Mouse (Mus musculus) heart, embryonic 13.5 days (tissue): ENCODE results near the gene Trim2. TPM values are rescaled to one million over a fixed set of nuclear protein-coding genes. Genes with fewer than 3 reads are reported as not detected.

Experiments used
- ATAC-seq: fragments of 200-750 bp; cut with Nextera tagmentation; 2 replicates; pipeline ENCODE4 v1.8.0; 2017; ENCODE audit warnings: moderate TSS enrichment; ENCODE audit not compliant: insufficient number of reproducible peaks, low FRiP score, low TSS enrichment; ENCODE audit errors: extremely low read depth
- H3K27ac ChIP-seq: fragments of 300-500 bp; sonication (generic); replicated peaks from 2 replicates; pipeline ENCODE4 v1.5.1; 2015; ENCODE audit warnings: moderate library complexity, mild to moderate bottlenecking, inconsistent platforms
- H3K27me3 ChIP-seq: fragments of 300-500 bp; sonication (generic); replicated peaks from 2 replicates; pipeline ENCODE4 v1.6.1; 2015; ENCODE audit warnings: mild to moderate bottlenecking, inconsistent platforms
- H3K36me3 ChIP-seq: fragments of 300-500 bp; sonication (generic); 2 replicates; pipeline ENCODE4 v1.6.1; 2015; ENCODE audit warnings: mild to moderate bottlenecking, inconsistent platforms
- H3K4me1 ChIP-seq: fragments of 300-500 bp; sonication (generic); 2 replicates; pipeline ENCODE4 v1.6.1; 2015; ENCODE audit warnings: inconsistent platforms
- H3K4me2 ChIP-seq: fragments of 300-500 bp; sonication (generic); 2 replicates; pipeline ENCODE4 v1.6.1; 2015; ENCODE audit warnings: inconsistent platforms, mild to moderate bottlenecking, moderate library complexity
- H3K4me3 ChIP-seq: fragments of 300-500 bp; sonication (generic); 2 replicates; pipeline ENCODE4 v1.5.1; 2015; ENCODE audit warnings: moderate library complexity, mild to moderate bottlenecking, inconsistent platforms
- H3K9ac ChIP-seq: fragments of 300-500 bp; sonication (generic); 2 replicates; pipeline ENCODE4 v1.6.1; 2015; ENCODE audit warnings: inconsistent platforms, mild to moderate bottlenecking, moderate library complexity
- H3K9me3 ChIP-seq: fragments of 300-500 bp; sonication (generic); 2 replicates; pipeline ENCODE4 v1.6.1; 2016; ENCODE audit warnings: inconsistent platforms
- WGBS: fragments of 180-500 bp; shearing (Covaris S2); methylation state at CpG from one replicate; pipeline ENCODE4 v1.1.7; 2015; ENCODE audit warnings: mixed read lengths; 5-methylcytosine and 5-hydroxymethylcytosine counted together
- polyA plus RNA-seq: library from polyadenylated mRNA; unstranded; fragments of >200 nt; fragmentation: Nextera tagmentation; extraction: Ambion mirVana; gene quantifications from 2 replicates; pipeline ENCODE4 v1.2.1, GENCODE M21; 2015

Gene Trim2
- polyA plus RNA-seq, 1 experiment from 2014 or later, result 7.6 TPM

DNA sequence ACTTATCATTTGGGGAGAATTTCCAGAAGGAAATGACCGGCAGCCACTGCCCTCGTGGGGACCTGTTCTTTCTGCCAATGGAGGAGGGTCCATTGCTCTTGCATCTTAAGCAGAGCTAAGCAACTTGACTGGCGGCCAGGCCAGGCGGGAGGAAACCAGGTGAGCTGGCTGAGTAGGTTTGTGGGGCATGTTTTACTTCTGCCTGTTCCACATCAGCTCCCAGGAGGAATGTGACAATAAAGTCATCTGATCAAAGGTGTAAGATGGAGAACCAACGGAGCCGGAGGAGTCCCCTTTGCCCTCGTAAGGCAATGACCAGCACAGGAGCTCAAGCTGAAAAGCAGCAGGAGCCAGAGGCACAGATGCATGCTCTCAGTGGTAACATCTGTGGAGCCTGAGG lies 35.1 kb upstream of the Trim2 start:
- H3K4me3 ChIP-seq, result no peak overlapping the region
- H3K27ac ChIP-seq, result no peak overlapping the region
- no peak for ATAC-seq
- peaks cover 44% of the 10 kb centered on the region for H3K27me3 ChIP-seq
- no peak overlapping the region for H3K4me2 ChIP-seq
- WGBS, result 71% methylated on average over 7 of the region's 7 CpGs
- H3K9me3 ChIP-seq, result no peaks in the 10 kb centered on the region
- peaks cover 13% of the 10 kb centered on the region for H3K4me1 ChIP-seq
- no peak overlapping the region for H3K9ac ChIP-seq
- no peaks in the 10 kb centered on the region for H3K36me3 ChIP-seq

DNA sequence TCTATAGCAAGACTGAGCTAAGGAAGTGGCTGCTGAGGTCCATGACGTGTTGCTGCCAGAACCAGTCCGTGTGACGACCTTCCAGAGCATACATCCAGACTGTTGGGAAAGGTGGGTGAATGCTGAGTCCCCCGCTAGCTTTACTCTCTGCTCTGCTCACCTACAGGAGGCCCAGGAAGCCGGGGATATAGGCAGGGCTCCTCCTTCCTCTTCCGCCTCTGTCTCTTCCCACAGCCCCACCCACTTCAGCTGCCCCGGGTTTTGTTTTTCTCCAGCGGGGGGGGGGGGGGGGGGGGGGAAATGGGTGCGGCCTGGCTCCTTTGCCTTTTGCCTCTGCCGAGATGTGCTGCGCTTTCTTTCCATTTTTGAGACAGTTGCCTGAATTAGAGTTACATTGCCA lies 30.9 kb upstream of the Trim2 start:
- H3K4me1 ChIP-seq, result peaks cover 18% of the 10 kb centered on the region
- peak overlapping the region; percentile 36 for H3K4me2 ChIP-seq
- H3K4me3 ChIP-seq, result no peak overlapping the region
- H3K9ac ChIP-seq, result no peak overlapping the region
- H3K9me3 ChIP-seq, result no peaks in the 10 kb centered on the region
- no peak for ATAC-seq
- 36% methylated on average over 10 of the region's 11 CpGs for WGBS
- H3K27ac ChIP-seq, result no peak overlapping the region
- H3K27me3 ChIP-seq, result peaks cover 44% of the 10 kb centered on the region
- no peaks in the 10 kb centered on the region for H3K36me3 ChIP-seq

DNA sequence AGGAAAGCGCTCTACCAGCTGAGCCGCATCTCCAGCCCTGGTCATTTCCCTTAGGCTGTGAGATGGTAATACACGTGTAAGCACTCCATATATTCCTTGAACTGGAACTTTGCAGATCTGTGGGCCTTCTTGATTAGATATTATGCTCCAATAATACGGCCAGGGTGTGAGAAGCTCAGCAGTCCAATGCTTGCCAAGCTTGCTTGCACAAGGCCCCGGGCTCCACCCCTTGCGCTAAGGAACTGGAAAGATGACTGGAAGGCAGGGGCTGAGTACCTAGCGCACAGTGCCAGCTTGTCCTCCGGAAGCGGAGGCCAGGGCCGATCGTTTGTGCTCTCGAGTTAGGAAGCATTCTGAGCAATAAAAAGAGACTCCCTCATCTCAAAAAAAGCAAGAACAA lies 29.7 kb upstream of the Trim2 start:
- no peak overlapping the region for H3K9ac ChIP-seq
- H3K4me1 ChIP-seq, result peaks cover 18% of the 10 kb centered on the region
- H3K9me3 ChIP-seq, result no peaks in the 10 kb centered on the region
- H3K36me3 ChIP-seq, result no peaks in the 10 kb centered on the region
- peaks cover 47% of the 10 kb centered on the region for H3K27me3 ChIP-seq
- 86% methylated on average over 12 of the region's 12 CpGs for WGBS
- no peak for ATAC-seq
- no peak overlapping the region for H3K4me2 ChIP-seq
- H3K4me3 ChIP-seq, result no peak overlapping the region
- H3K27ac ChIP-seq, result no peak overlapping the region

DNA sequence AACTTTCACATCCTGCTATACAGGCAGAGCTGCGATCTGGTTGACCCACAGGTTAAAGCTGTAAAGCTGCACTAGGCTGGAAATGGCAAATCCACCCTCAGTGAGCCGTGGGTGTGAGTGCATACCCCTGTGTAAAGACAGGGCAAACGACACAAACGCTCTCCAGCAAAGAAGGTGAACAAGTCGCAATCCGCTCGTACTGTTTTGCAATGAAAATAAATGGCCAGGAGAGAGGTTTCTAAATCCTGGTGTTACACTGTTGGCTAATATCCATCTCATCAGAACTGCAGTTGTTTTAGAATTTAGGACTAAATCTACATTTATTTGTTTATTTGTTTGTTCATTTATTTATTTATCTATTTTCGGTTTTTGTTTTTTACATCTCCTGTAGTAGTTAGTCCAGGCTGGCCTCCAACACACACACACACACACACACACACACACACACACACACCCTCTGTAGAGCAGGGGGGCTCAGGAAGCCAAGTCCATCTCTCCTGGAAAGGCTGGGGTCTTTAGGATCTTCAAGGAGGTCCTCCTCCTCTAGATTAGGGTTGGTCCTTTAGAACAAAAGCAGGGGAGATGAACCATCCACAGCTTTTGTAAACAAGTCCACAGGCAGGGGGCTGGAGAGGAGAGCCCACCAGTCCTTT lies 28.9 kb upstream of the Trim2 start:
- peaks cover 18% of the 10 kb centered on the region for H3K4me1 ChIP-seq
- H3K36me3 ChIP-seq, result no peaks in the 10 kb centered on the region
- peak overlapping the region; percentile 62 for H3K4me2 ChIP-seq
- no peak overlapping the region for H3K4me3 ChIP-seq
- 44% methylated on average over 8 of the region's 8 CpGs for WGBS
- no peak overlapping the region for H3K9ac ChIP-seq
- peaks cover 50% of the 10 kb centered on the region for H3K27me3 ChIP-seq
- no peaks in the 10 kb centered on the region for H3K9me3 ChIP-seq
- ATAC-seq, result no peak
- no peak overlapping the region for H3K27ac ChIP-seq

GRCm38 (mm10) chr3:84334771-84335420 lies 28.2 kb upstream of the Trim2 start:
- whole genome bisulfite sequencing, result 15% methylated on average over 20 of the region's 20 CpGs
- H3K9ac ChIP-seq, result peak overlapping the region; percentile 44
- H3K27me3 ChIP-seq, result peaks cover 50% of the 10 kb centered on the region
- peak overlapping the region; percentile 62 for H3K4me2 ChIP-seq
- no peak for ATAC-seq
- H3K4me1 ChIP-seq, result peaks cover 18% of the 10 kb centered on the region
- no peak overlapping the region for H3K27ac ChIP-seq
- H3K4me3 ChIP-seq, result peak overlapping the region; percentile 34
- no peaks in the 10 kb centered on the region for H3K9me3 ChIP-seq
- no peaks in the 10 kb centered on the region for H3K36me3 ChIP-seq

DNA sequence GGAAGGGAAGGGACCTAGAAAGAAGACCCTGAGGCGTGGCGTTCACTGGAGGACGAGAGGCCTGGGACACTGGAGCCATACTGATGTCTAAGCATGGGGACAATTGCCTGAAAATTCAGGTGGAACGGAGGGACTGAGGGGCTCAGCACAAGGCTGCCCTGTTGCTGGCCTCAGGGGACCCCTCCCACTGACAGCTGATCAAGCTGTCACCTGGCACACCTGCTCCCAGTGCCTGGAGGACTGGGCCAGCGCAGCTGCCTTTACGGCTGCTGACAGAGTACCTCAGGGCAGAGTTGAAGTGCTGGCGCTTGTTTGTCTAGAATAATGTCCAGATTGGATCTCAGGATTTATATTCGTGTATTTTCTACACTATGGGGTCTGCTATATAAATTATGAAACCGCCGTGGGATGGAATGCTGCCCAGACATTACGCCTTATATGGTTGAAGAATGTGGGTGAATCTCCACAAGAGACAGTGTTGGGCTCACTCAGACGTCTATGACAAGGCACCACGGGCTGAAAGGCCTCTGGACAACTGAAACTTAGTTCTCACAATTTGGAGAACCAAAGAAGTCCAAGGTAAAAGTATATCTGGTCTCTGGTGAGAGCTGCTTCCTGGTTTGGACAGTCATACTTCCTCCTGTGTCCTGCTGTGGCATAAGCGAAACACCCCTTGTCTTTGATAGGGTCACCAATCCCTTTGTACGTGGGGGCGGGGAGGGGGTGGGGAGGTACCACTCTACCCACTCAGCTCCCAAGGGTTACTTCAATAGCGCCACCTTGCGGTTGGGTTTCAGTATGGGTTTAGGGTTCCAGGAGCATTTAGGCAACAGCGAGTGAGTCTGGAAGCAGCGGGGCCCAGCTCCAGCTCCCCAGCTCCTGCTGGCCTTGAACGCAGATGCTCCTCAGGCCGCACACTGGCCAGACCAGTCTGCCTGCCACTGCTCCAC lies 27.0 kb upstream of the Trim2 start:
- H3K27ac ChIP-seq, result no peak overlapping the region
- no peaks in the 10 kb centered on the region for H3K36me3 ChIP-seq
- H3K4me3 ChIP-seq, result 0 out of 2 replicates have a peak overlapping the region, but pooled peaks have one; percentile 11
- peak overlapping the region; percentile 62 for H3K4me2 ChIP-seq
- ATAC-seq, result no peak
- 45% methylated on average over 22 of the region's 22 CpGs for WGBS
- no peak overlapping the region for H3K9ac ChIP-seq
- peaks cover 18% of the 10 kb centered on the region for H3K4me1 ChIP-seq
- peaks cover 50% of the 10 kb centered on the region for H3K27me3 ChIP-seq
- H3K9me3 ChIP-seq, result no peaks in the 10 kb centered on the region

DNA sequence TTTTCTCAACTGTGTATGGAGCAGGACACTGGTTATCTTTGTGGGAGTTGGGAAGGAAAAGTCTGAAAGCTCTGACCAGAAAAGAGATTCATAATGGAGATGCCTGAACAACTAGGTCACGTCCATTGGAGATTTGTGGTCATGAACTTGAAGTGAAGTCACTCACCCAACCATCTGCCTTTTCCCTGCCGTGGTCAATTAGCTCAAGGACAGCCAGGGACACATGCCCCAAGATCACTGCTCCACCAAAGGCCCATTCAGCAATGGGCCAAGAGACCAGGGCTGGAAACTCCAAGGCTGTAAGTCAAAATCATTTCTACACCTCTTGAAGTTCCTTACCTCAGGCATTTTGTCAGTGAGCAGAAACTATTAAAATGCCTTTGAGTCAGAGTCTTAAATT lies 23.5 kb upstream of the Trim2 start:
- WGBS, result 61% methylated on average over 2 of the region's 2 CpGs
- Histone ChIP-seq H3K9ac (no peak overlapping the region), H3K4me2 (no peak overlapping the region), H3K4me3 (no peak overlapping the region), H3K27ac (no peak overlapping the region), H3K27me3 (peaks cover 37% of the 10 kb centered on the region), H3K36me3 (no peaks in the 10 kb centered on the region), H3K9me3 (no peaks in the 10 kb centered on the region), H3K4me1 (peaks cover 12% of the 10 kb centered on the region)
- ATAC-seq, result no peak

DNA sequence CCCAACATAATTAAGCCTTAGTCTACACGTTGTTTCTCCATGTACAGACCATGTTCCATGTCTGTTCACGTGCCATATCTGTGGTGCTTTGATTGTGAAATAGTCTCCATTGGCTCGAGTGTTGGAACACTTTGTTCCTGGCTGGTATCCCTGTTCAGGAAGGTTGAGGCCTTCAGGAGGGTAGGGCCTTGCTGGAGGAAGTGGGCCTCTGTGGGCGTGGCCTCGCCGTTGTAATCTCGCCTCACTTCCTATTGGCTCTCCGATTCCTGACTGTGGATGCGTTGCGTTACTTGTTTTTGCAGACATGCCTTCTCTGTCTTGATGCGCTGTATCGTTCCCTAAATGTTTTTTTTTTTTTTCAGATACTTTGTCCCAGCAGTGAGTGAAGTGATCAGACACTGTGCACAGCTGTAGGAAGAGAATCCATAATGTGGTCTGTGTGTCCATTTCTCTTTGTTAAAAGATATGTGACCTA lies 18.3 kb upstream of the Trim2 start:
- H3K27me3 ChIP-seq, result no peaks in the 10 kb centered on the region; the same call in 1 of the 2 replicates
- H3K4me3 ChIP-seq, result no peak overlapping the region
- H3K36me3 ChIP-seq, result no peaks in the 10 kb centered on the region
- no peaks in the 10 kb centered on the region for H3K9me3 ChIP-seq
- peaks cover 13% of the 10 kb centered on the region for H3K4me1 ChIP-seq
- WGBS, result 70% methylated on average over 12 of the region's 12 CpGs
- H3K27ac ChIP-seq, result no peak overlapping the region
- no peak overlapping the region for H3K4me2 ChIP-seq
- no peak; the same call in 1 of the 2 replicates for ATAC-seq
- H3K9ac ChIP-seq, result no peak overlapping the region

- Histone ChIP-seq H3K9me3 (no peaks in the 10 kb centered on the region), H3K4me1 (peaks cover 18% of the 10 kb centered on the region), H3K9ac (no peak overlapping the region), H3K36me3 (no peaks in the 10 kb centered on the region), H3K4me3 (no peak overlapping the region), H3K4me2 (peak overlapping the region; percentile 35), H3K27ac (peak overlapping the region; percentile 32), H3K27me3 (no peaks in the 10 kb centered on the region; the same call in 1 of the 2 replicates)
- WGBS, result 28% methylated on average over 3 of the region's 3 CpGs
- ATAC-seq, result no peak
These were observed 17.8 kb upstream of the Trim2 start for GRCm38 (mm10) chr3:84324478-84324877.

GRCm38 (mm10) chr3:84324000-84324399 lies 17.3 kb upstream of the Trim2 start:
- no peak overlapping the region for H3K4me3 ChIP-seq
- peaks cover 19% of the 10 kb centered on the region for H3K4me1 ChIP-seq
- H3K27me3 ChIP-seq, result no peaks in the 10 kb centered on the region; the same call in 1 of the 2 replicates
- no peak for ATAC-seq
- H3K27ac ChIP-seq, result peak overlapping the region; percentile 32
- no peaks in the 10 kb centered on the region for H3K9me3 ChIP-seq
- H3K36me3 ChIP-seq, result no peaks in the 10 kb centered on the region
- H3K4me2 ChIP-seq, result peak overlapping the region; percentile 35
- H3K9ac ChIP-seq, result no peak overlapping the region
- 31% methylated on average over 6 of the region's 6 CpGs for WGBS

DNA sequence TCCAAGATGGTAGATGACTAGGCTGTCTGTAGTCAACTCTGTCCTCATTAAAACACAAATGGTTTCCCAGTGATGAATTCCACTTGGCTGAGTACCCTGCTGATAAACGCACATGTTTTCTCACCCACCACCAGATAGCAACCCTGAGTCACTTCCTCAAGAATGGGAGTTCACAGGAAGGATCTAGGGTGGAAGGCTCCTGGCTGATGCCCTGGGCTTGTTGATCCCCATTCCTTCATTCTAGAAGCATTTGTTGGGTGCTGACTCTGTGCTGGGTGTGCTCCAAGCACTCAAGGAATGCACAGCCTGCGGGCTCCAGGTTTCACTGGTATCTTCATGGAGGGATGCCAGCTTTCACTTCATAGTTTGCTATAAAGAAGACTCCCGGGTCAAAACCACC lies 12.8 kb upstream of the Trim2 start:
- H3K4me3 ChIP-seq, result no peak overlapping the region
- peaks cover 27% of the 10 kb centered on the region for H3K4me1 ChIP-seq
- no peak overlapping the region for H3K4me2 ChIP-seq
- 29% methylated on average over 3 of the region's 3 CpGs for WGBS
- H3K9ac ChIP-seq, result no peak overlapping the region
- ATAC-seq, result peak; percentile 52; the same call in 1 of the 2 replicates
- H3K9me3 ChIP-seq, result no peaks in the 10 kb centered on the region
- H3K27ac ChIP-seq, result peak overlapping the region; percentile 43
- no peaks in the 10 kb centered on the region for H3K27me3 ChIP-seq
- H3K36me3 ChIP-seq, result no peaks in the 10 kb centered on the region
